Mouse (Mus musculus): ENCODE measurements at regions not wholly inside any gene's neighbourhood (a gene's known extent, or its start where the extent isn't known, plus 50 kb on each side); places are given as distances from the start of the nearest gene placed in this dataset.

DNA sequence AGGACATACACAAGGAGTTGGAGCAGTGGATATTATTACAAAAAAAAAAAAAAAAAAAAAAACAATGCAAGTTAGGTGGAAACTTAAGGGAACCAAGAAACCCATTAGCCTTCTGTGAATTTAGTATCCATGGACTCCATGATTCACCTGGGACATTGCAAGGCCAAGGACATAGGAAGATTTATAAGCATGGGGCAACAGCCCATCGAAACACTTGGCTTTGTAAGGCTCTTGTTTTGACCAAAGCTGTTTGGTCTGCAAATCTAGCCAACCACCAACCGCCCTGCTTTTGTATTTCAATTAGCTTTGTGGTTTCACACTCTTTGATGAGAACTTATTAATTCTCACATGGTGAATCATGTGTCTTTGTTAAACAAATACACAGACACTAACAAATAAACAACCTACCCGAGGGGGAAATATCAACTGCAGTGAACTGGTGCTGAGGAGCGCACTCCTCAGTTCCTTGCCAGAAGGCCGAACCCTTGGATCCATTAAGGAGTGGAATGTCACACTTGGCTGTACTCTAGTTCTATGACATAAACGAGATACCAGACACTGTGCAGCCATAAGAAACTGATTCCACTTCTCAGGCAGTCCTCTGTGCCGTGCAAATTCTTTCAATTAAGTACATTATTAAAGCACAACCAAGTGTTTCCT is 529.7 kb downstream of the Tmem38b start:
- peaks cover 16% of the 10 kb centered on the region for H3K4me1 ChIP-seq

GRCm38 (mm10) chr4:54356041-54356427 is 530.2 kb downstream of the Tmem38b start:
- Histone ChIP-seq H3K27me3 (no peaks in the 10 kb centered on the region), H3K4me1 (peaks cover 16% of the 10 kb centered on the region), H3K27ac (replicated peaks) (no peak overlapping the region), H3K4me2 (replicated peaks) (no peak overlapping the region), H3K4me3 (no peak overlapping the region), H3K36me3 (no peaks in the 10 kb centered on the region), H3K9ac (replicated peaks) (no peak overlapping the region), H3K9me3 (no peaks in the 10 kb centered on the region)
- 89% methylated on average over 2 of the region's 2 CpGs for WGBS
- no peak for ATAC-seq (replicated peaks)

More for the DNA sequence above, 529.7 kb downstream of the Tmem38b start:
- Histone ChIP-seq H3K9ac (replicated peaks) (no peak overlapping the region), H3K27me3 (no peaks in the 10 kb centered on the region), H3K36me3 (no peaks in the 10 kb centered on the region), H3K4me2 (replicated peaks) (no peak overlapping the region), H3K4me3 (no peak overlapping the region), H3K9me3 (no peaks in the 10 kb centered on the region), H3K27ac (replicated peaks) (0 out of 2 replicates have a peak overlapping the region, but pooled peaks have one; percentile 37)
- no peak for ATAC-seq (replicated peaks)
- 43% methylated on average over 7 of the region's 7 CpGs for WGBS

DNA sequence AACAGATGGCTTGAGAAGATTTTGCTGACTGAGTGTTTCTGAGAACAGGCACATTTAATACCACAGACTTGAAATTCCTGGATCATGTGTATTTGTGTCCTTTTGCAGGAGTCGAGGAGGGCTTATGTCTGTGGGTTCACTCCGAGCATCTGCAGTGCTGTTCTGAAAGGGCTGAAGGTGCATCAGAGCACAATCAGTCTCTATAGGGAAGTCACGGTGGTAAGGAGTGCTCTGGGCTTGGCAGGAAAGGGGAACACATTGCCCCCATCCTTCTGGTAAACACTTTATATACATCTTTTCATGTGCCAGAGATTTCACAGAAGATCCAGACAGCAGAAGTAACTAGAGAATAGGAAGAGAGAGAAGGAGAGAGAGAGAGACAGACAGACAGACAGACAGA is 545.1 kb downstream of the Tmem38b start:
- H3K27ac ChIP-seq (replicated peaks): peak overlapping the region; percentile 64
- H3K9me3 ChIP-seq: no peaks in the 10 kb centered on the region
- H3K4me1 ChIP-seq: peaks cover 17% of the 10 kb centered on the region
- H3K27me3 ChIP-seq: no peaks in the 10 kb centered on the region
- H3K36me3 ChIP-seq: no peaks in the 10 kb centered on the region
- H3K4me3 ChIP-seq: no peak overlapping the region
- no peak overlapping the region for H3K9ac ChIP-seq (replicated peaks)
- no peak overlapping the region for H3K4me2 ChIP-seq (replicated peaks)
- 48% methylated on average over 3 of the region's 3 CpGs for WGBS
- ATAC-seq (replicated peaks): no peak; the same call in 1 of the 2 replicates

DNA sequence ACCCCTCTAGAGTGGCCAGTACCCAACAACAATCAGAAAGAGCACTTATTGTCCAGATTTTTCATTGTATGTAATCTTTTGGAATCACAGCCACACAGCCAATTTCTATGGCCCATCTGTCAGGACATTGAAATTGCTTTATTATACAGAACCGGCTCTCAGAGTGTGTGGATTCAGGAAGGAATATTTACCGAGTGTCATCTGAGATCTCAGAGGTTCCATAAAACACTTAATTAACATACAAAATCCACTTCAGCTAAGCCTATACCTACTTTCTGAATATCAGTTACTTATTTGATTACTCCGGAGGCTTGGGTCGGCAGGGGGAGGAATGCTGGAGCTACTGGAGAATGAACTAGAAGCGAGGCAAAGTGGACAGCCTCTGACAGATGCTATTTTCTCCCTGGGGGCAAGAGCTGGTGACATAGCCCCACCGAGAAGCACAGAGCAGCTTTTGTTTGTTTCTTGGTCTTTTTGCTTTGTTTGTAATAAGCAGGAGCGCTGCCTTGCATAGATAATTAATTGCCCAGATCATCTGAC is 545.6 kb downstream of the Tmem38b start:
- H3K27ac ChIP-seq (replicated peaks): peak overlapping the region; percentile 64

GRCm38 (mm10) chr4:54373606-54374005 is 547.8 kb downstream of the Tmem38b start:
- Histone ChIP-seq H3K36me3 (no peaks in the 10 kb centered on the region), H3K9ac (replicated peaks) (no peak overlapping the region), H3K9me3 (no peaks in the 10 kb centered on the region), H3K27ac (replicated peaks) (no peak overlapping the region), H3K4me2 (replicated peaks) (no peak overlapping the region), H3K27me3 (no peaks in the 10 kb centered on the region), H3K4me3 (no peak overlapping the region), H3K4me1 (peaks cover 17% of the 10 kb centered on the region)
- 10% methylated on average over 2 of the region's 2 CpGs for WGBS
- no peak for ATAC-seq (replicated peaks)

More for the DNA sequence above, 545.6 kb downstream of the Tmem38b start:
- H3K4me3 ChIP-seq: no peak overlapping the region
- peak; percentile 63 for ATAC-seq (replicated peaks)
- 7% methylated on average over 7 of the region's 7 CpGs for WGBS
- peaks cover 17% of the 10 kb centered on the region for H3K4me1 ChIP-seq
- no peaks in the 10 kb centered on the region for H3K36me3 ChIP-seq
- no peaks in the 10 kb centered on the region for H3K9me3 ChIP-seq
- H3K27me3 ChIP-seq: no peaks in the 10 kb centered on the region
- no peak overlapping the region for H3K9ac ChIP-seq (replicated peaks)
- H3K4me2 ChIP-seq (replicated peaks): no peak overlapping the region

DNA sequence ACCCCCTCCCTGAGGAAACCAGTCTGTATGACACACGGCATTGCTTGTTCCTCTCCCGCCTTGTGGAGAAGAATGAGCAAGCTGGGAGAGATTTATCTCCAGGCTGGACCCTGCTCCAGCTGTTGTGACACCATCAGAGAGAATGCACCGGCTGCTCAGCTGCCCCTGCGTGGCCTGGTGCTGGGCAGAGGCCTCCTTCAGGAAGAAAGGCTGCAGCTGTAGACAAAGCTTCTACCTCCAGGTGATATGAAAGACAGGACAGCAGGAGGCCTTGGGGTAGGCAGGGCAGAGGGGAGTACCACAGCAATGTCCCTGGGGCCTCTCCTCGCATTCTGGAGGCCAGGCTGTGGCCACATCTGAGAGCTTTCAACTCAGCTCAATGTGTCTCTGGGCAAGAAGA is 548.6 kb downstream of the Tmem38b start:
- no peak overlapping the region for H3K9ac ChIP-seq (replicated peaks)
- no peak overlapping the region for H3K4me2 ChIP-seq (replicated peaks)
- no peaks in the 10 kb centered on the region for H3K36me3 ChIP-seq
- WGBS: 21% methylated on average over 5 of the region's 5 CpGs
- no peak overlapping the region for H3K4me3 ChIP-seq
- no peak for ATAC-seq (replicated peaks)
- H3K4me1 ChIP-seq: peaks cover 17% of the 10 kb centered on the region
- no peak overlapping the region for H3K27ac ChIP-seq (replicated peaks)
- H3K9me3 ChIP-seq: no peaks in the 10 kb centered on the region
- no peaks in the 10 kb centered on the region for H3K27me3 ChIP-seq

DNA sequence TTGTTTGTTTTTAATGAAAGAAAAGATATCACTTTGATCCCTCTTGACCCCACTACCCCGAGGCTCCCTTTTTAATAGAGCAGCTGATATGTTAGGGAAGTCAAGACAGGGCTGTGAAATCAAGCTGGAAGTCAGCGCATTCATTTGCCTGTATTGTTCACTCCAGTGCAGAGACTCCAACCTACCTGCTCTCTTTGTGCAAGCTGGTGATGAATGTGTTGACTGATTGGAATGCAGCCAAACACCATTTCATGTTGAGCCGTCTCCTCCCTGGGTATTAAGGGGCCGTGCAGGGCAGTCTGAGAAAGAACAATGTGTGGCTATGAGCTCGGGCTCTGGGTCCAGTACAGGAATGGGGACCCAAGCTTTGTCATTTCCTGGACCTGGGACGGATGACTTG is 557.4 kb upstream of the Zfp462 start:
- Histone ChIP-seq H3K9me3 (no peaks in the 10 kb centered on the region), H3K36me3 (no peaks in the 10 kb centered on the region), H3K4me2 (replicated peaks) (no peak overlapping the region), H3K9ac (replicated peaks) (no peak overlapping the region), H3K4me3 (no peak overlapping the region), H3K4me1 (0 out of 2 replicates have a peak, but pooled peaks cover 4% of the 10 kb centered on the region), H3K27me3 (no peaks in the 10 kb centered on the region), H3K27ac (replicated peaks) (no peak overlapping the region)
- 29% methylated on average over 6 of the region's 6 CpGs for WGBS
- ATAC-seq (replicated peaks): no peak; the same call in 1 of the 2 replicates

DNA sequence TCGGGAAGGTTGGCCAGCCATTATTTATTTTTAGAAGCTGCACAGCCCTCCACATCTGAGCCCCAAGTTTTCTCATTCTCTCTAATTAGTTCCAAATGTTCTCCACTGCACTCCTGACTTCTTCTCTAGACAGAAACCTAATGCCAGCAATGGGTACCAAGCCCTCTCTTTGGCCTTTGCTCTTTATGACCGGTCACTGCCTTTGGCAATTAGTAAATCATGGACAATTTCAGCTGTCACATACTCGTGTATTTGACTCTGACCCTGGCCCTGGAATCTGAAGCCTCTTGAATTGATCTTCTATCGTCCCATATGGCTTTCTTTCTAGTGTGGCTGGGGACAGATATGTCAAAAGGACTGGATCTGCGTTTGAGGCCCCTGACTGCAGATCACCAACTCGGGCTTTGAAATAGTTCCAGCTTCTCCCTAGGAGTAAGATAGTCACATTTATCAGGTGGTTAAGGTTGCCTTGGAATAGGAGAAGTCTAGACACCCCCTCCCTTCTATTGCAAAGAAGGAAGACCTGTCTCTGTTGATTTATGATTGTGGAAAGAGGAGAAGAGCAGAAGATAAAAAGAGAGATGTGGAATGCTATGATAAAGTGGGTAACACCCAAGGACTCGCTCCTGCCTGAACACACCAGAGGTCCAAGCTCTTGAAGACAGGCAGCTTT is 553.2 kb upstream of the Zfp462 start:
- H3K4me1 ChIP-seq: 0 out of 2 replicates have a peak, but pooled peaks cover 4% of the 10 kb centered on the region
- H3K36me3 ChIP-seq: no peaks in the 10 kb centered on the region
- H3K9ac ChIP-seq (replicated peaks): no peak overlapping the region
- H3K9me3 ChIP-seq: no peaks in the 10 kb centered on the region
- H3K27me3 ChIP-seq: no peaks in the 10 kb centered on the region
- H3K4me2 ChIP-seq (replicated peaks): no peak overlapping the region
- no peak for ATAC-seq (replicated peaks)
- H3K27ac ChIP-seq (replicated peaks): no peak overlapping the region
- WGBS: 90% methylated on average over 7 of the region's 7 CpGs
- H3K4me3 ChIP-seq: no peak overlapping the region

DNA sequence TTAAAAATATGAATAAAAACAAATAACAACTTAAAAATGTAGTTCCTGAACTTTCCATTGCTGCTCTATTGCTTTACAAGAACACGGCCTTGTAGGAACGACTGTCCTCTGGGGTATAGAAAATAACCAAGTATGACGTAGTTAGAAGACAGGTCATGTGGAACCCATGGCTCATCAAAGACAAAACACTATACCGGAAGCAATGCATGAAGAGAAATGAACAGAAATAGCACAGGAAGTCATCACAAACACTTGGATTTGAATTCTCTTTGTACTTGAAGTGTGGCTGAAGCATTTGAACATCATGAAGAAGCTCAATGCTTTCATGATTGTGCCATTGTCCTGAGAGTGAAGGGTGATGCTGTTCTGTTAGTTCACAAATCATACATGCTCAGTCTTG is 538.7 kb upstream of the Zfp462 start:
- no peak for ATAC-seq (replicated peaks)
- H3K4me3 ChIP-seq: no peak overlapping the region

DNA sequence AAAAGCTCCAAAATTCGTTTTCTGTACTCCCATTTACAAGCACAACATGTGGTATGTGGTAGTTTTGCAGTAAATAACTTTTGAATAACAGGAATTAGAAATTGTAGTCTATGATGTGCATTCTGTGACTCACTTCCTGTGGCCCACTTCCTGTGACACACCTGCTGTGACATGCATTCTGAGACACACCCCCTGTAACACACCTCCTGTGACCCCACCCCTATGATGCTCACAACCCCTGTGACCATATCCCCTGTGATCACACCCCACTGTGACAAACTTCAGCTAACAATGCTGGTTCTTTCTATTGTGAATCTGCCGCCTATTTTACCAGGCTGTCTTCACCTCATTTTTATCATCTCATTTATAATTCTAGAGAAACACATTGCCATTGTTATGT is 536.9 kb upstream of the Zfp462 start:
- WGBS: 57% methylated on average over 2 of the region's 2 CpGs
- Histone ChIP-seq H3K9ac (replicated peaks) (no peak overlapping the region), H3K27ac (replicated peaks) (no peak overlapping the region), H3K4me1 (no peaks in the 10 kb centered on the region), H3K4me3 (no peak overlapping the region), H3K27me3 (no peaks in the 10 kb centered on the region), H3K4me2 (replicated peaks) (no peak overlapping the region), H3K9me3 (no peaks in the 10 kb centered on the region), H3K36me3 (no peaks in the 10 kb centered on the region)
- no peak for ATAC-seq (replicated peaks)

More for the DNA sequence above, 538.7 kb upstream of the Zfp462 start:
- Histone ChIP-seq H3K4me2 (replicated peaks) (no peak overlapping the region), H3K27me3 (no peaks in the 10 kb centered on the region), H3K9ac (replicated peaks) (no peak overlapping the region), H3K36me3 (no peaks in the 10 kb centered on the region), H3K9me3 (no peaks in the 10 kb centered on the region), H3K4me1 (no peaks in the 10 kb centered on the region), H3K27ac (replicated peaks) (no peak overlapping the region)
- WGBS: 96% methylated on average over 4 of the region's 4 CpGs

GRCm38 (mm10) chr4:54430789-54431188 is 514.1 kb upstream of the Zfp462 start:
- ATAC-seq (replicated peaks): no peak
- no peaks in the 10 kb centered on the region for H3K27me3 ChIP-seq
- no peaks in the 10 kb centered on the region for H3K36me3 ChIP-seq
- H3K4me1 ChIP-seq: no peaks in the 10 kb centered on the region
- 83% methylated on average over 3 of the region's 3 CpGs for WGBS
- H3K4me2 ChIP-seq (replicated peaks): no peak overlapping the region
- no peak overlapping the region for H3K4me3 ChIP-seq
- no peak overlapping the region for H3K9ac ChIP-seq (replicated peaks)
- H3K27ac ChIP-seq (replicated peaks): no peak overlapping the region
- no peaks in the 10 kb centered on the region for H3K9me3 ChIP-seq

DNA sequence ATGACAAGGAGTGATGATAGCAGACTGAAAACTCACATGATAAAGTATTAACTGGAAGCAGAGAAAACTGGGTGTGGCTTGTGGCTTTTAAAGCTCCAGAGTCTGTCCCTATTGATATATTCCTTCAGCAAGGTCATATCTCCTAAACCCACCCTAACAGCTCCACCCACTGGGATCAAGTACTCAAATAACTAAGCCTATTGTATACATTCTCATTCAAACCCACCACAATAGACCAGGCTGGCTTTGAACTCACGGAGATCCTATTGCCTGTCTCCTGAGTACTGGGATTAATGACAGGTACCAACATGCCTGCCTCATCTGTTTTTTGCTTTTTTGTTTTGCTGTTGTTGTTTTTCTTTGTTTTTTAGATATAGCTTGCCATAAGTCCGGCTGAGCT is 484.3 kb upstream of the Zfp462 start:
- no peaks in the 10 kb centered on the region for H3K4me1 ChIP-seq
- no peak overlapping the region for H3K4me2 ChIP-seq (replicated peaks)
- H3K9ac ChIP-seq (replicated peaks): no peak overlapping the region
- H3K27ac ChIP-seq (replicated peaks): no peak overlapping the region
- H3K27me3 ChIP-seq: no peaks in the 10 kb centered on the region
- no peak for ATAC-seq (replicated peaks)
- no peak overlapping the region for H3K4me3 ChIP-seq
- no peaks in the 10 kb centered on the region for H3K9me3 ChIP-seq
- WGBS: 53% methylated on average over 2 of the region's 2 CpGs
- no peaks in the 10 kb centered on the region for H3K36me3 ChIP-seq

Data from forebrain, embryonic 15.5 days (tissue).